Mouse (Mus musculus) lung, embryonic 16.5 days (tissue): ENCODE results near the gene Tat. TPM values are rescaled to one million over a fixed set of nuclear protein-coding genes. Genes with fewer than 3 reads are reported as not detected.

Source experiments
- polyA plus RNA-seq: library from polyadenylated mRNA; unstranded; fragments of >200 nt; fragmentation: Nextera tagmentation; extraction: Ambion mirVana; gene quantifications from 2 replicates; pipeline ENCODE4 v1.2.1, GENCODE M21; 2015

Gene Tat
- polyA plus RNA-seq, 1 experiment from 2014 or later, result 0.16 TPM

Other genes with a start within 250 kb of the Tat start
- gene Ap1g1, start 211.9 kb upstream of the Tat start, polyA plus RNA-seq, result 41.8 and 46.6 TPM in 2 replicates
- 2.2 and 2.7 TPM in 2 replicates for gene Phlpp2, start 121.9 kb upstream of the Tat start, polyA plus RNA-seq
- gene Marveld3, start 28.2 kb upstream of the Tat start, polyA plus RNA-seq, result 7.4 and 9.2 TPM in 2 replicates
- 0.18 and 0.28 TPM in 2 replicates for gene Chst4, start 49.3 kb downstream of the Tat start, polyA plus RNA-seq
- gene Zfp612, start 89.3 kb downstream of the Tat start, polyA plus RNA-seq, result 6.7 and 7.3 TPM in 2 replicates
- not detected in 2 replicates for gene Gm21964, start 110.8 kb downstream of the Tat start, polyA plus RNA-seq
- not detected in 2 replicates for gene Gm17720, start 112.3 kb downstream of the Tat start, polyA plus RNA-seq
- gene Calb2, start 177.8 kb downstream of the Tat start, polyA plus RNA-seq, result 12.8 and 15.4 TPM in 2 replicates
- 7.1 and 8.5 TPM in 2 replicates for gene Cmtr2, start 225.2 kb downstream of the Tat start, polyA plus RNA-seq